Mouse (Mus musculus): ENCODE measurements around the gene Luzp1. TPM values are rescaled to one million over a fixed set of nuclear protein-coding genes. Genes with fewer than 3 reads are reported as not detected.

The Luzp1 gene
- polyA plus RNA-seq, 1 experiment from 2014 or later: 108 TPM

GRCm38 (mm10) chr4:136562755-136563154 is 93.2 kb downstream of the Luzp1 start:
- no peak overlapping the region for H3K4me2 ChIP-seq
- no peaks in the 10 kb centered on the region for H3K9me3 ChIP-seq (replicated peaks; ENCODE audit: control insufficient read depth, low read length)
- no peak for ATAC-seq (replicated peaks; ENCODE audit: insufficient number of reproducible peaks, low FRiP score, low TSS enrichment)
- no peak overlapping the region for H3K27ac ChIP-seq (ENCODE audit: low read depth, low read length)
- no peak overlapping the region for H3K4me3 ChIP-seq (ENCODE audit: low read depth, low read length)
- H3K27me3 ChIP-seq (ENCODE audit: control insufficient read depth, insufficient read depth, low read length): no peaks in the 10 kb centered on the region
- no peak overlapping the region for H3K9ac ChIP-seq (ENCODE audit: low read depth, low read length)
- no peaks in the 10 kb centered on the region for H3K4me1 ChIP-seq (ENCODE audit: control insufficient read depth, insufficient read depth, low read length)
- H3K36me3 ChIP-seq (ENCODE audit: control insufficient read depth, insufficient read depth, low read length): peaks cover 33% of the 10 kb centered on the region
- 93% methylated on average over 6 of the region's 6 CpGs for WGBS (ENCODE audit: insufficient replicate concordance)

- Histone ChIP-seq H3K4me1 (ENCODE audit: control insufficient read depth, insufficient read depth, low read length) (no peaks in the 10 kb centered on the region), H3K27me3 (ENCODE audit: control insufficient read depth, insufficient read depth, low read length) (no peaks in the 10 kb centered on the region), H3K36me3 (ENCODE audit: control insufficient read depth, insufficient read depth, low read length) (peaks cover 22% of the 10 kb centered on the region), H3K9ac (ENCODE audit: low read depth, low read length) (no peak overlapping the region), H3K27ac (ENCODE audit: low read depth, low read length) (no peak overlapping the region), H3K4me3 (ENCODE audit: low read depth, low read length) (no peak overlapping the region), H3K9me3 (replicated peaks; ENCODE audit: control insufficient read depth, low read length) (no peaks in the 10 kb centered on the region), H3K4me2 (no peak overlapping the region)
- WGBS (ENCODE audit: insufficient replicate concordance): 86% methylated on average over 3 of the region's 3 CpGs
- ATAC-seq (replicated peaks; ENCODE audit: insufficient number of reproducible peaks, low FRiP score, low TSS enrichment): no peak
These were observed 99.1 kb downstream of the Luzp1 start for GRCm38 (mm10) chr4:136568629-136569028.

- no peak overlapping the region for H3K27ac ChIP-seq (ENCODE audit: low read depth, low read length)
- no peak overlapping the region for H3K4me3 ChIP-seq (ENCODE audit: low read depth, low read length)
- no peak overlapping the region for H3K9ac ChIP-seq (ENCODE audit: low read depth, low read length)
- H3K36me3 ChIP-seq (ENCODE audit: control insufficient read depth, insufficient read depth, low read length): peaks cover 16% of the 10 kb centered on the region
- no peaks in the 10 kb centered on the region for H3K9me3 ChIP-seq (replicated peaks; ENCODE audit: control insufficient read depth, low read length)
- H3K4me1 ChIP-seq (ENCODE audit: control insufficient read depth, insufficient read depth, low read length): no peaks in the 10 kb centered on the region
- H3K27me3 ChIP-seq (ENCODE audit: control insufficient read depth, insufficient read depth, low read length): no peaks in the 10 kb centered on the region
- no peak overlapping the region for H3K4me2 ChIP-seq
- ATAC-seq (replicated peaks; ENCODE audit: insufficient number of reproducible peaks, low FRiP score, low TSS enrichment): no peak
These were observed 100.4 kb downstream of the Luzp1 start for GRCm38 (mm10) chr4:136569998-136570397.

- Histone ChIP-seq H3K27ac (ENCODE audit: low read depth, low read length) (no peak overlapping the region), H3K4me3 (ENCODE audit: low read depth, low read length) (no peak overlapping the region), H3K9me3 (replicated peaks; ENCODE audit: control insufficient read depth, low read length) (no peaks in the 10 kb centered on the region), H3K4me1 (ENCODE audit: control insufficient read depth, insufficient read depth, low read length) (peaks cover 14% of the 10 kb centered on the region), H3K36me3 (ENCODE audit: control insufficient read depth, insufficient read depth, low read length) (no peaks in the 10 kb centered on the region), H3K4me2 (no peak overlapping the region), H3K27me3 (ENCODE audit: control insufficient read depth, insufficient read depth, low read length) (no peaks in the 10 kb centered on the region), H3K9ac (ENCODE audit: low read depth, low read length) (no peak overlapping the region)
- 91% methylated on average over 3 of the region's 3 CpGs for WGBS (ENCODE audit: insufficient replicate concordance)
- no peak for ATAC-seq (replicated peaks; ENCODE audit: insufficient number of reproducible peaks, low FRiP score, low TSS enrichment)
These were observed 112.3 kb downstream of the Luzp1 start for GRCm38 (mm10) chr4:136581885-136582284.

- Histone ChIP-seq H3K4me2 (no peak overlapping the region), H3K9ac (ENCODE audit: low read depth, low read length) (no peak overlapping the region), H3K9me3 (replicated peaks; ENCODE audit: control insufficient read depth, low read length) (no peaks in the 10 kb centered on the region), H3K36me3 (ENCODE audit: control insufficient read depth, insufficient read depth, low read length) (0 out of 2 replicates have a peak, but pooled peaks cover 3% of the 10 kb centered on the region), H3K27me3 (ENCODE audit: control insufficient read depth, insufficient read depth, low read length) (no peaks in the 10 kb centered on the region), H3K27ac (ENCODE audit: low read depth, low read length) (no peak overlapping the region), H3K4me3 (ENCODE audit: low read depth, low read length) (no peak overlapping the region), H3K4me1 (ENCODE audit: control insufficient read depth, insufficient read depth, low read length) (peaks cover 10% of the 10 kb centered on the region)
- 85% methylated on average over 4 of the region's 4 CpGs for WGBS (ENCODE audit: insufficient replicate concordance)
- no peak for ATAC-seq (replicated peaks; ENCODE audit: insufficient number of reproducible peaks, low FRiP score, low TSS enrichment)
These were observed 117.8 kb downstream of the Luzp1 start for GRCm38 (mm10) chr4:136587221-136587827.

GRCm38 (mm10) chr4:136588003-136588402 is 118.4 kb downstream of the Luzp1 start:
- Histone ChIP-seq H3K4me2 (no peak overlapping the region), H3K9me3 (replicated peaks; ENCODE audit: control insufficient read depth, low read length) (no peaks in the 10 kb centered on the region), H3K4me3 (ENCODE audit: low read depth, low read length) (no peak overlapping the region), H3K9ac (ENCODE audit: low read depth, low read length) (no peak overlapping the region), H3K4me1 (ENCODE audit: control insufficient read depth, insufficient read depth, low read length) (peaks cover 13% of the 10 kb centered on the region), H3K27me3 (ENCODE audit: control insufficient read depth, insufficient read depth, low read length) (no peaks in the 10 kb centered on the region), H3K27ac (ENCODE audit: low read depth, low read length) (no peak overlapping the region), H3K36me3 (ENCODE audit: control insufficient read depth, insufficient read depth, low read length) (0 out of 2 replicates have a peak, but pooled peaks cover 5% of the 10 kb centered on the region)
- 54% methylated on average over 4 of the region's 4 CpGs for WGBS (ENCODE audit: insufficient replicate concordance)
- no peak for ATAC-seq (replicated peaks; ENCODE audit: insufficient number of reproducible peaks, low FRiP score, low TSS enrichment)

- Histone ChIP-seq H3K9ac (ENCODE audit: low read depth, low read length) (no peak overlapping the region), H3K9me3 (replicated peaks; ENCODE audit: control insufficient read depth, low read length) (no peaks in the 10 kb centered on the region), H3K4me3 (ENCODE audit: low read depth, low read length) (no peak overlapping the region), H3K4me2 (no peak overlapping the region), H3K36me3 (ENCODE audit: control insufficient read depth, insufficient read depth, low read length) (0 out of 2 replicates have a peak, but pooled peaks cover 5% of the 10 kb centered on the region), H3K27me3 (ENCODE audit: control insufficient read depth, insufficient read depth, low read length) (no peaks in the 10 kb centered on the region), H3K4me1 (ENCODE audit: control insufficient read depth, insufficient read depth, low read length) (peaks cover 9% of the 10 kb centered on the region), H3K27ac (ENCODE audit: low read depth, low read length) (no peak overlapping the region)
- ATAC-seq (replicated peaks; ENCODE audit: insufficient number of reproducible peaks, low FRiP score, low TSS enrichment): no peak
- 55% methylated on average over 4 of the region's 4 CpGs for WGBS (ENCODE audit: insufficient replicate concordance)
These were observed 122.5 kb downstream of the Luzp1 start for GRCm38 (mm10) chr4:136592111-136592510.

GRCm38 (mm10) chr4:136594006-136594405 is 124.4 kb downstream of the Luzp1 start:
- Histone ChIP-seq H3K4me2 (no peak overlapping the region), H3K4me3 (ENCODE audit: low read depth, low read length) (no peak overlapping the region), H3K27ac (ENCODE audit: low read depth, low read length) (no peak overlapping the region), H3K36me3 (ENCODE audit: control insufficient read depth, insufficient read depth, low read length) (0 out of 2 replicates have a peak, but pooled peaks cover 5% of the 10 kb centered on the region), H3K27me3 (ENCODE audit: control insufficient read depth, insufficient read depth, low read length) (no peaks in the 10 kb centered on the region), H3K4me1 (ENCODE audit: control insufficient read depth, insufficient read depth, low read length) (0 out of 2 replicates have a peak, but pooled peaks cover 7% of the 10 kb centered on the region), H3K9ac (ENCODE audit: low read depth, low read length) (no peak overlapping the region), H3K9me3 (replicated peaks; ENCODE audit: control insufficient read depth, low read length) (no peaks in the 10 kb centered on the region)
- ATAC-seq (replicated peaks; ENCODE audit: insufficient number of reproducible peaks, low FRiP score, low TSS enrichment): no peak
- 77% methylated on average over 2 of the region's 2 CpGs for WGBS (ENCODE audit: insufficient replicate concordance)

GRCm38 (mm10) chr4:136595221-136595620 is 125.7 kb downstream of the Luzp1 start:
- H3K4me1 ChIP-seq (ENCODE audit: control insufficient read depth, insufficient read depth, low read length): 0 out of 2 replicates have a peak, but pooled peaks cover 7% of the 10 kb centered on the region
- H3K9me3 ChIP-seq (replicated peaks; ENCODE audit: control insufficient read depth, low read length): no peaks in the 10 kb centered on the region
- no peak overlapping the region for H3K4me2 ChIP-seq
- no peak overlapping the region for H3K27ac ChIP-seq (ENCODE audit: low read depth, low read length)
- H3K27me3 ChIP-seq (ENCODE audit: control insufficient read depth, insufficient read depth, low read length): no peaks in the 10 kb centered on the region
- 0 out of 2 replicates have a peak, but pooled peaks cover 4% of the 10 kb centered on the region for H3K36me3 ChIP-seq (ENCODE audit: control insufficient read depth, insufficient read depth, low read length)
- no peak overlapping the region for H3K9ac ChIP-seq (ENCODE audit: low read depth, low read length)
- ATAC-seq (replicated peaks; ENCODE audit: insufficient number of reproducible peaks, low FRiP score, low TSS enrichment): no peak
- H3K4me3 ChIP-seq (ENCODE audit: low read depth, low read length): no peak overlapping the region
- WGBS (ENCODE audit: insufficient replicate concordance): 85% methylated on average over 6 of the region's 6 CpGs

Data from heart, embryonic 11.5 days (tissue).